Mouse (Mus musculus) testis, adult 2 months (tissue): Measurements from ENCODE around the gene Dcdc2a. TPM values are rescaled to one million over a fixed set of nuclear protein-coding genes. Genes with fewer than 3 reads are reported as not detected.

Source experiments
- H3K27ac ChIP-seq: fragments of 200-500 bp; 2 replicates; pipeline ENCODE4 v1.5.1; 2012; ENCODE audit warnings: low read depth, low read length; ENCODE audit not compliant: control insufficient read depth, insufficient read depth
- H3K27me3 ChIP-seq: fragments of 200-500 bp; 2 replicates; pipeline ENCODE4 v1.6.1; 2012; ENCODE audit warnings: mild to moderate bottlenecking, low read length, moderate library complexity; ENCODE audit not compliant: control insufficient read depth, insufficient read depth
- H3K36me3 ChIP-seq: fragments of 200-500 bp; 2 replicates; pipeline ENCODE4 v1.6.1; 2012; ENCODE audit warnings: mild to moderate bottlenecking, low read length; ENCODE audit not compliant: control insufficient read depth, insufficient read depth
- H3K4me1 ChIP-seq: fragments of 200-500 bp; 2 replicates; pipeline ENCODE4 v1.6.1; 2012; ENCODE audit warnings: low read length; ENCODE audit not compliant: control insufficient read depth, insufficient read depth
- H3K4me3 ChIP-seq: fragments of 200-500 bp; 2 replicates; pipeline ENCODE4 v1.5.1; 2012; ENCODE audit warnings: low read depth, mild to moderate bottlenecking, low read length, moderate library complexity, mixed read lengths; ENCODE audit not compliant: control insufficient read depth
- CTCF ChIP-seq: fragments of 200-500 bp; IDR thresholded peaks from 2 replicates; pipeline ENCODE4 v1.5.1; 2012; ENCODE audit warnings: low read depth, mild to moderate bottlenecking, inconsistent platforms, low read length, moderate library complexity; ENCODE audit not compliant: control insufficient read depth, insufficient read depth, insufficient replicate concordance
- POLR2A ChIP-seq: fragments of 200-500 bp; IDR thresholded peaks from 2 replicates; pipeline ENCODE4 v1.6.1; 2012; ENCODE audit warnings: low read depth, mild to moderate bottlenecking, inconsistent platforms, low read length, moderate library complexity; ENCODE audit not compliant: control insufficient read depth
- polyA plus RNA-seq: library from polyadenylated mRNA; depleted of rRNA; stranded (reverse); fragments of >200 nt; gene quantifications from 2 replicates; pipeline ENCODE4 v1.2.3, GENCODE M21; 2012; rRNA removed

The Dcdc2a gene
- polyA plus RNA-seq, 1 experiment, result 3.2 TPM

DNA sequence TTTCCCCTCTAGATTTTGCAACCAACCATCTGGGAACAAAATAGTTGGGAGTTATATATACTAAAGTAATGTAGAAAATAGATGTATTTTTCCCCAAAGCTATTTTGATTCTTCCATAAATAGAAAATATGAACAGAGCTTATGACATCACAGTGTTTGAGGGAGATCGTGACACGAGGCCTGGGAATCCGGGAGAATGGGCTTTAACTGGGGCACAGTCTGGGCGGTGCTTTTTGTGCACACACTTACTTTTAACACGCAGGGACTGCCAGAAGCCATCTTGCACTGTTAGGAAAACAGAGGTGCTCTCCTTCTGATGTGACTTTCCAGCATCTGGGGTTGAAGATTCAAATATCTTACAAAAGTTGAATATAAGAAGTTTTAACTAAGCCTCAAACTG, 151.1 kb downstream of the Dcdc2a start:
- Histone ChIP-seq H3K4me3 (no peak overlapping the region), H3K27ac (no peak overlapping the region), H3K27me3 (no peaks in the 10 kb centered on the region), H3K4me1 (no peaks in the 10 kb centered on the region), H3K36me3 (no peaks in the 10 kb centered on the region)
- TF ChIP-seq CTCF, result no peak
- TF ChIP-seq POLR2A, result no peak

DNA sequence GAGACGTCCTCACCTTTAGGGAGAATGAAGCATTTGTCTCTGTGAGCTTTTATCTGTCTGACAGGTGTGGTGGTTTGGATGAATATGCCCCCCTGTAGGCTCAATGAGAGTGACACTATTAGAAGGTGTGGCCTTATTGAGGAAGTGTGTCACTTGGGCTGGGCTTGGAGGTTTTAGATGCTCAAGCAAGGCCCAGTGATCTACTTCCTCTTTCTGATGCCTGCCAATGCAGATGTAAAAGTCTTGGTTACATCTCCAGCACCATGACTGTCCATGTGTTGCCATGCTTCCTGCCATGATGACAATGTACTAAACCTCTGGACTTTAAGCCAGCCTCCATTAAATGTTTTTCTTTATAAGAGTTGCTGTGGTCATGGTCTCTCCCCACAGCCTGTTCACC, 162.6 kb downstream of the Dcdc2a start:
- Histone ChIP-seq H3K27me3 (no peaks in the 10 kb centered on the region), H3K4me1 (no peaks in the 10 kb centered on the region), H3K4me3 (no peak overlapping the region), H3K36me3 (no peaks in the 10 kb centered on the region), H3K27ac (no peak overlapping the region)
- TF ChIP-seq CTCF (no peak), POLR2A (no peak)

DNA sequence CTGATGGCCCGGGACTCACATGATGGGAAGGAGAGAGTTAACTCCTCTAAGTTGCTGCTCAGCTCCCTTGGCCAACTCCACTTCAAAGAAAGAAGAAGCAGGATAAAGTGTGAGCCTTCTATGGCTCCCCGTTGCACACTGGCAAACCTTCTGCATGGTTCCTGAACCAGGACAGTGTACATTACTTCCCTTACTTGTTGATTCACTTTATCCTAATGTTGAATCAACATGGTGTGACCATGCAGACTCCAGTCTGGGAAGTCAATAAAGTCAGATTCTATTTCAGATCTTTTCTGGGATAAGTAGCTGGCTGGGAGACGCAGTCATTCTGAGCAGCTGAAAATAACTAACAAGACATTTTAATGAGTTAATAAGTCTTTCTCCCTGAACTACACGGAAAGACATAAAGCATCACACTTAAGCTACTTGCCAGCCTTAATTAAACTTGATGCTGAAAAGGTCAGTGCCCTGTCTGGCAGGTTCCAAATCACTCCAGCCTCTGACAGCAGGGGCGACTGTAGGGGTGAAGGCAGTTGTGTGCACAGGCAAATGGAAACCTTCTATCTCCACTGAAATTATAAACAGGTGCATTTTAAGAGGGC, 164.5 kb downstream of the Dcdc2a start:
- no peak overlapping the region for H3K4me3 ChIP-seq
- H3K4me1 ChIP-seq, result no peaks in the 10 kb centered on the region
- TF ChIP-seq CTCF (no peak), POLR2A (no peak)
- H3K27me3 ChIP-seq, result no peaks in the 10 kb centered on the region
- H3K36me3 ChIP-seq, result no peaks in the 10 kb centered on the region
- H3K27ac ChIP-seq, result no peak overlapping the region

DNA sequence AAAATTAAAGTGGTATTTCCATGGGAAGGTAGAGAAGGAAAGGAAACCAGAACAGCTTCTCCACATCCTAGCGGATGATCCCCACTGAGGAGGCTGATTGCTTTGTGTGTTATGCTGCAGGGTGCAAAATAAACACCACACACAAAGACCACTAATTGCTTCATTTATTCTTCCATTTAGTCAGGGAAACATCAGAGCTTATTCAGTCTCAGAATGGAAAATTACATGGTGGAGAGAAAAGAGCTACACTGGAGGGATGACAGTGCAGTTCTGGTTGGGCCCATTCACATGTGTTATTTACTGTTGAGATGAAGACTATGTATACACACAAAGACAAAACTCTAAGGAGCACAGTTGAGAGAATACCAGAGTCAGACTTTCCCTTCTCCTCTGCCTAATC, 196.1 kb downstream of the Dcdc2a start:
- TF ChIP-seq CTCF (no peak), POLR2A (no peak)
- Histone ChIP-seq H3K4me3 (no peak overlapping the region), H3K4me1 (no peaks in the 10 kb centered on the region), H3K27me3 (no peaks in the 10 kb centered on the region), H3K36me3 (no peaks in the 10 kb centered on the region), H3K27ac (no peak overlapping the region)

DNA sequence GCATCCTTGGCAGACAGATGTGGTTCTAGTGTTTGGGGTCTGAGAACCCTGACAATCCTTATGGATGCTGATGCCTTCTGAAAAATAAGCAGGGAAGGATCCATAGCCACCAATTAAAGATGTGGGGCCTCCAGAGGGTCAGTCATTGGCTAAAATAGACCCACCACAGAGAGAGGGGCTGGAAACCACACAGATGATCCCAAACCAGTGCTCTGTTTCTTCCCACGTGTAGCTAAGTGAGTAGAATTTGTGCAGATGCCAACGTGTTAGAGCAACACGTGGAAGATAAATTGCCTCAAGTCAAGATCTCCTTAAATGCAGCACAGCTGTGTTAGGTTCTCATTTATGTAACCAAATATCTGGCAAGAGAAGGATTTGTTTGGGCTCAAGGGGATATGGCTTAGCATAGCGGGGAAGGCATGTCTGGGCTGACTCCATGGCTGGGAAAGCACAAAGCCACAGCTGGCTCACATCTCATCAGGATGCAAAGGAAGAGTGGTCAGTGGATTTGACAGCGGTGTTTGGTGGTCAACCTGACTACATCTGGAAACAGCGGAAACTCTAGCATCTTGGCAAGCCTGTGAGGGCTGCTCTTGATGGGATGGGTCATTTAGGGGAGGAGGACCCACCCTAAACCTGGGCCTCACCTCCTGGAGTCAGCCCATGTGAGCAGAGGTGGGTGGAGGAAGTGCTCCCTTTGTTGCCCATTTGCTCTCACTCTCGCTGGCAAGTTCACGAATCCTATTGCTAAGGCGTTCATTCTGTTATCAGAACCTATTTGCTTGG, 198.9 kb downstream of the Dcdc2a start:
- TF ChIP-seq POLR2A (no peak), CTCF (no peak)
- Histone ChIP-seq H3K36me3 (no peaks in the 10 kb centered on the region), H3K4me3 (no peak overlapping the region), H3K27ac (no peak overlapping the region), H3K4me1 (no peaks in the 10 kb centered on the region), H3K27me3 (no peaks in the 10 kb centered on the region)

DNA sequence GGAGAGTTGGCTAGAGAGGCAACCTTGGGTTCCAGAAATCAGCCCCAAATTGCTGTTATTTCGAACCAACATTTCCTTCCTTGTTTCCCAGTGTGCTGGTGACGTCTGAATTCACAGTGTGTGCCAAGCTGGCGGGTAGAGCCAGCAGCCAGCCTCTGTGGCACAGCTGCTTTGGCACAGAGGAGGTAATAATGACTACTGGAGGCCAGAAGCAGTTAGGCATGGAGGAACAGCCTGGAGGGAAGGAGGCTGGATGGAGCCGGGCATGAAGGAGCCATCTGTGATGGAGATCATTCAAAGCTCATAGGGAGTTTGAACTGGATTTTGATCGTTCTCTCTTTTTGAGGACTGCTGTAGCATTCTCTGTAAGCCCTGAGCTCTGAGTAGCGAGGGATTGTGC, 201.8 kb downstream of the Dcdc2a start:
- TF ChIP-seq POLR2A (no peak), CTCF (no peak)
- Histone ChIP-seq H3K36me3 (no peaks in the 10 kb centered on the region), H3K27ac (no peak overlapping the region), H3K4me1 (no peaks in the 10 kb centered on the region), H3K4me3 (no peak overlapping the region), H3K27me3 (no peaks in the 10 kb centered on the region)

Other genes starting within 250 kb of the Dcdc2a start
- 8.4 and 10.2 TPM in 2 replicates for gene Acot13, start 224.5 kb upstream of the Dcdc2a start, polyA plus RNA-seq
- gene Tdp2, start 224.3 kb upstream of the Dcdc2a start, polyA plus RNA-seq, result 16.3 and 21.0 TPM in 2 replicates
- 1.5 and 1.6 TPM in 2 replicates for gene D130043K22Rik, start 210.9 kb upstream of the Dcdc2a start, polyA plus RNA-seq
- gene Aldh5a1, start 118.3 kb upstream of the Dcdc2a start, polyA plus RNA-seq, result 0.58 and 0.83 TPM in 2 replicates
- 1.3 TPM in 2 replicates for gene Gpld1, start 112.9 kb upstream of the Dcdc2a start, polyA plus RNA-seq
- 48.3 and 55.9 TPM in 2 replicates for gene Mrs2, start 35.6 kb upstream of the Dcdc2a start, polyA plus RNA-seq
- gene Nrsn1, start 214.5 kb downstream of the Dcdc2a start, polyA plus RNA-seq, result 0.17 TPM in 1 of 2 replicates, not detected in the other